Mouse (Mus musculus): ENCODE measurements around the gene Ddx20. TPM values are rescaled to one million over a fixed set of nuclear protein-coding genes. Genes with fewer than 3 reads are reported as not detected.

The Ddx20 gene
- polyA plus RNA-seq, 1 experiment from 2014 or later: 40.3 TPM

DNA sequence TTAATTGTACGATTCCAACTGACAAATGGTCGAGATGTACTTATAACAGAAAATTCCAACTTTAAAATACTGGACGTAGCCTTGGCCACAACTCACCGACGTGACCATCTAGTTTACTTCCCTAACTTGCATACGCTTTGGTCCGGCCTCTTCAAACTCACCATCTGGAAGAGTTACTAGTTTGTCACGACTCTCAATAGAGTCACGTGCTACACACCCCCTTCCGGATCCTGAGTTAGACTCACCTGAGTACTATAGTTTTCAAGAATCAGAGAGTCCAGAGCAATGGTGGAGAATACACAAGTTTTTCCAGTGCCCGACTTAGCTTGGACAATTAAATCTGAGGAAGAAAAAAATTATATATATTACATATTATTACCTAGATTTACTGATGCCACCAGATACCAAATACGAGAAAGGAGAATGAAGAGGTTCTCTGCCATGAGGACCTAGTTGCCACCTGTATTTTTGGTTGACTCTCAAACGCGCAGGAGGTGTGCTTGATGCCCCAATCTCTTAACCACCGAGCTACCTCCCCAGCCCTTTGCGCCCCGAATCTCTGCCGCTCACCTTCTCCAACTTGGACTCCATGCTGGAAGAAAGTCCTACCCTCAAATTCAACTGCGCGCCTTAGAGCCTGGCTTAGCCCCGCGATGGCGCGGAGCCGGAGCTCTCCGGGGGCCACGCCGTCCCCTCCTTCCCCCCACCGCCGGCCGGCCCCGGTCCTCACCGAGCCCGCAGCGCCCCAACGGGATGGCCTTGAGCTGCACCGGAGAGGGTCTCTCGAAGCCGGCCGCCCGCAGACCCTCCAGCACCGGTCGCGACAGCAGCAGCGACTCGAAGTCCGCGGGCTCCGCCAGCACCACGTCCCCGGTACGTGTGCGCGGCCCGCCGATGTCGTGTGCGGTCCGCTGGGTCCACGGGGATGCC, 715 bp downstream of the Ddx20 start:
- Histone ChIP-seq H3K9me3 (ENCODE audit: control insufficient read depth, low read length) (no peaks in the 10 kb centered on the region), H3K4me2 (replicated peaks; ENCODE audit: low read depth, low read length) (peak overlapping the region; percentile 65), H3K36me3 (ENCODE audit: control insufficient read depth, insufficient read depth, low read length) (peaks cover 24% of the 10 kb centered on the region), H3K27ac (ENCODE audit: low read depth, low read length) (peak overlapping the region; percentile 25), H3K9ac (ENCODE audit: low read depth, low read length) (peak overlapping the region; percentile 90), H3K4me1 (ENCODE audit: control insufficient read depth, insufficient read depth, low read length) (peaks cover 9% of the 10 kb centered on the region; the same call in 1 of the 2 replicates), H3K4me3 (ENCODE audit: low read length) (peak overlapping the region; percentile 71), H3K27me3 (ENCODE audit: control insufficient read depth, insufficient read depth, low read length) (no peaks in the 10 kb centered on the region)
- peak; percentile 78; the same call in 1 of the 2 replicates for ATAC-seq (ENCODE audit: low FRiP score, low TSS enrichment)
- 7% methylated on average over 59 of the region's 60 CpGs for WGBS

DNA sequence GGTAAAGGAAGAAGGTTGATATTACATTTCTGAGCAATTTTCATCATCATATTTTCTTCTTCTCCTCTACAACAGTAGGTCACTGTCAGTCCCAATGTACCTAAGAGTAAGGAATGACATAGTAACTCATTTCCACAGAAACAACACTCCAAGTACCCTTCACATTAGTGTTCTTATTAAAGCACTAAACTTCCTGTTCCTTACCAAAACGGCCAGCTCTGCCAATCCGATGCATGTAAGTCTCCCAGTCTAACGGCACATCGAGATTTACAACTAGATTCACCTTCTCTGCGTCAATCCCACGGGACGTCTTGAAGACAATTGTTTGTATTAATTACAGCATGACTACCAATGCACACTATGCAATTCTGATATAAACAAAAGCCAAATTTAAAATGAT, 7.0 kb downstream of the Ddx20 start:
- peaks cover 69% of the 10 kb centered on the region for H3K36me3 ChIP-seq (ENCODE audit: control insufficient read depth, insufficient read depth, low read length)
- H3K4me2 ChIP-seq (replicated peaks; ENCODE audit: low read depth, low read length): no peak overlapping the region
- WGBS: 91% methylated on average over 7 of the region's 7 CpGs
- no peak overlapping the region for H3K9ac ChIP-seq (ENCODE audit: low read depth, low read length)
- no peaks in the 10 kb centered on the region for H3K9me3 ChIP-seq (ENCODE audit: control insufficient read depth, low read length)
- no peaks in the 10 kb centered on the region for H3K27me3 ChIP-seq (ENCODE audit: control insufficient read depth, insufficient read depth, low read length)
- H3K4me3 ChIP-seq (ENCODE audit: low read length): no peak overlapping the region
- no peak overlapping the region for H3K27ac ChIP-seq (ENCODE audit: low read depth, low read length)
- no peak for ATAC-seq (ENCODE audit: low FRiP score, low TSS enrichment)
- H3K4me1 ChIP-seq (ENCODE audit: control insufficient read depth, insufficient read depth, low read length): no peaks in the 10 kb centered on the region

DNA sequence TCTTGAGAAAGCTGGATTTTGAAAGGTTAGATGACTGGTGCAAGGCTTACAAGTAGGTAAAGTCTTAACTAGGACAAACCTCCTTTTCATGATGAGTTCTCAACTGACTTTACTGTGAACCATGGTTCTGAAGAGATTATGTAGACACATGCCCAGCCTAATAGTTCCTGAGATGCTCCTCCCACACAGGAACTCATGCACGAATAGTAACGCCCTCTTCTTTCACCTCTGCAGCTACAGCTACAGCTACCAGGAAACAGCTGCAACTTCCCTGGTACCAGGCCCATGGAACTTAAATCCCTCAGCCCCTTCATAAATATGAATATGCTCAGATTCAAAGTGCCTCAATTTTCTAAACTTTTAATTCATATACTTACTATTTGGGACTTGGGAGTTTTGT, 11.4 kb downstream of the Ddx20 start:
- H3K9ac ChIP-seq (ENCODE audit: low read depth, low read length): no peak overlapping the region
- no peaks in the 10 kb centered on the region for H3K4me1 ChIP-seq (ENCODE audit: control insufficient read depth, insufficient read depth, low read length)
- no peak for ATAC-seq (ENCODE audit: low FRiP score, low TSS enrichment)
- H3K4me2 ChIP-seq (replicated peaks; ENCODE audit: low read depth, low read length): no peak overlapping the region
- H3K9me3 ChIP-seq (ENCODE audit: control insufficient read depth, low read length): no peaks in the 10 kb centered on the region
- no peaks in the 10 kb centered on the region for H3K27me3 ChIP-seq (ENCODE audit: control insufficient read depth, insufficient read depth, low read length)
- 45% methylated on average over 2 of the region's 2 CpGs for WGBS
- H3K36me3 ChIP-seq (ENCODE audit: control insufficient read depth, insufficient read depth, low read length): peaks cover 41% of the 10 kb centered on the region
- H3K27ac ChIP-seq (ENCODE audit: low read depth, low read length): no peak overlapping the region
- H3K4me3 ChIP-seq (ENCODE audit: low read length): no peak overlapping the region

DNA sequence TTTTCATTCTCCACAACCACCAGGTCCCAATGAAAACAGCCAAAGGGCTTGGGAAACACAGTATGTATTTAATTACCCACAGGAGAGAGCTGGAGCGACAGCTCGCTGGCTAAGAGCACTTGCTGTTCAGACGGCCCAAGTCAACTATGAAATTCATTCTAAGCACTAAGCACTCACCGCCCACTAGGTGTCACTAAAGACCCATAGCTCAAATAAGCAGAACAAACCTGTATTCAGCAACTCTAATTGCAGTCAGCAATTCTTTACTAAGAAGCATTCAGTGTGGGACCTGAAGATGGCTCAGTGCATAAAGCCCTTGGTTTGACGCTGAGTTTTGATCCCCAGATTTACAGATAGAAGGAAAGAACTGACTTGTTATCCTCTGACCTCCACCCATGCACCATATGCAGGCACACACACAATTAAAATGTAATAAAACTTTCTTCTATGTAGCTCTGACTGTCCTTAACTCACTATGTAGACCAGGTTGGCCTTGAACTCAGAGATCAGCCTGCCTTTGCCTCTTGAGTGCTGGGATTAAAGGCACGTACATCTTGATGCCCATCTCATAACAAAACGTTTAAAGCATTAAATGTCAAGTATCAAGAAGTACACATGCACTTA, 12.7 kb downstream of the Ddx20 start:
- peaks cover 30% of the 10 kb centered on the region for H3K36me3 ChIP-seq (ENCODE audit: control insufficient read depth, insufficient read depth, low read length)
- H3K27me3 ChIP-seq (ENCODE audit: control insufficient read depth, insufficient read depth, low read length): no peaks in the 10 kb centered on the region
- H3K4me1 ChIP-seq (ENCODE audit: control insufficient read depth, insufficient read depth, low read length): no peaks in the 10 kb centered on the region
- H3K4me2 ChIP-seq (replicated peaks; ENCODE audit: low read depth, low read length): no peak overlapping the region
- H3K4me3 ChIP-seq (ENCODE audit: low read length): no peak overlapping the region
- no peak overlapping the region for H3K9ac ChIP-seq (ENCODE audit: low read depth, low read length)
- 24% methylated on average over 7 of the region's 7 CpGs for WGBS
- ATAC-seq (ENCODE audit: low FRiP score, low TSS enrichment): peak; percentile 78; the same call in 1 of the 2 replicates
- H3K9me3 ChIP-seq (ENCODE audit: control insufficient read depth, low read length): no peaks in the 10 kb centered on the region
- H3K27ac ChIP-seq (ENCODE audit: low read depth, low read length): no peak overlapping the region

DNA sequence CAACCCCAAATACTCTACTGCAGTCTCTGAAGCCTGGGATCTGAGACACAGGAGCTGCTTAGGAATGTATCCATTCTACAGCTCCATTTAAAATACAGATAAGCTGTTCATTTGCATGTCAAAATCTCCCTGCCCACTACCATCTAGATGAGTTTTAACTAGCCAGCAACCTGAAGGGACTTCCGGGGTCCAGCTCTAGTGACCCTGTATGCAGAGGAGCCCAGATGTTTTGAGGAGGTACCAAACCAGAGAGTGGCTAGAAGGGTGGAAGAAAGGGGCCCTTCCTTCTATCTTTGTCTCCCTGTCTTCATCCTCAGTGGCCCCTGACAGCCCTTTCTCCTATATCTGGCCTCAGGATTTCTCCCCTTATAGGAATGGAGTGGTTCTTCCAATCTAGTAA, 16.6 kb downstream of the Ddx20 start:
- Histone ChIP-seq H3K27ac (ENCODE audit: low read depth, low read length) (no peak overlapping the region), H3K27me3 (ENCODE audit: control insufficient read depth, insufficient read depth, low read length) (no peaks in the 10 kb centered on the region), H3K4me1 (ENCODE audit: control insufficient read depth, insufficient read depth, low read length) (no peaks in the 10 kb centered on the region), H3K36me3 (ENCODE audit: control insufficient read depth, insufficient read depth, low read length) (no peaks in the 10 kb centered on the region), H3K4me3 (ENCODE audit: low read length) (no peak overlapping the region), H3K9ac (ENCODE audit: low read depth, low read length) (no peak overlapping the region), H3K4me2 (replicated peaks; ENCODE audit: low read depth, low read length) (no peak overlapping the region), H3K9me3 (ENCODE audit: control insufficient read depth, low read length) (no peaks in the 10 kb centered on the region)
- ATAC-seq (ENCODE audit: low FRiP score, low TSS enrichment): no peak
- 69% methylated on average over 1 of the region's 1 CpGs for WGBS

DNA sequence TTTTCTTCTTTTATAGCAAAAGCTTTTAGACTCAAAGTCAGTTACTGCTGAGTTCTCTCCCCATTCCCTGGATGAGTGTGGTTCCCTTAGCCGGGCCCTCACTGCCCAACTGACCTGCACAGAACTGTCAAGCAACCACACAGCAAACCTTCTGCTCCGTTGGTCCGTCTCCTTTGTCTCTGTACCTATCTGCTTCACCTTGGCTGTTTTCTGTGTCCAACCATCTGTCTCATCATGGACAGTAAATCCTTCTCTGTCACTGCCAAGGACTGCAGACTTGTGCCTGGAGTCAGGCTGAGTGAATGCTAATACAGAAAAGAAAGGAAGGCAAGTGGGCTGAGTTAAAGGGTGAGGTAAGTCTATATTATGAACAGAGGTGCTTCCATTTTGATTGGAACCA, 17.6 kb downstream of the Ddx20 start:
- Histone ChIP-seq H3K4me3 (ENCODE audit: low read length) (no peak overlapping the region), H3K27ac (ENCODE audit: low read depth, low read length) (no peak overlapping the region), H3K27me3 (ENCODE audit: control insufficient read depth, insufficient read depth, low read length) (no peaks in the 10 kb centered on the region), H3K36me3 (ENCODE audit: control insufficient read depth, insufficient read depth, low read length) (no peaks in the 10 kb centered on the region), H3K4me2 (replicated peaks; ENCODE audit: low read depth, low read length) (no peak overlapping the region), H3K9ac (ENCODE audit: low read depth, low read length) (no peak overlapping the region), H3K4me1 (ENCODE audit: control insufficient read depth, insufficient read depth, low read length) (no peaks in the 10 kb centered on the region), H3K9me3 (ENCODE audit: control insufficient read depth, low read length) (no peaks in the 10 kb centered on the region)
- ATAC-seq (ENCODE audit: low FRiP score, low TSS enrichment): no peak
- 84% methylated on average over 3 of the region's 3 CpGs for WGBS

DNA sequence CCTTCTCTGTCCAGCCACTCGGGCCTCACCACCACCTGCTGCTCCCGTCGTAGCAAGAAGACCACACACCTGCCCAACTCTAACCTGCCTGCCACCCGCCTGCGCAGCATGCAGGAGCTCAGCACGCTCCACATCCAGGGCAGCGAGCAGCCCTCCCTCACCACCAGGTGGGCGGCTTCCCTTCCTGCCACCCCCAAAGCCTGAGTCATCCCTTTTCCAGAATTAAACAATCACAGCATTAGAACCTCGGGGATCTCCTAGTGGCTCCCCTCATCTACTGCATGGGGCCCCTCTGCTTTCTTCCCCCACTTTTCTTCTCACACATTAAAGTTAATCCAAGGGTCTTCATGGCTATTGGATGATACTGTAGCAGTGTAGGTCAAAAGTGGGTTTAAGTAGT, 19.2 kb downstream of the Ddx20 start:
- 50% methylated on average over 9 of the region's 9 CpGs for WGBS
- H3K4me3 ChIP-seq (ENCODE audit: low read length): no peak overlapping the region
- no peaks in the 10 kb centered on the region for H3K36me3 ChIP-seq (ENCODE audit: control insufficient read depth, insufficient read depth, low read length)
- H3K4me2 ChIP-seq (replicated peaks; ENCODE audit: low read depth, low read length): no peak overlapping the region
- no peaks in the 10 kb centered on the region for H3K9me3 ChIP-seq (ENCODE audit: control insufficient read depth, low read length)
- no peak for ATAC-seq (ENCODE audit: low FRiP score, low TSS enrichment)
- no peak overlapping the region for H3K9ac ChIP-seq (ENCODE audit: low read depth, low read length)
- H3K27ac ChIP-seq (ENCODE audit: low read depth, low read length): no peak overlapping the region
- no peaks in the 10 kb centered on the region for H3K4me1 ChIP-seq (ENCODE audit: control insufficient read depth, insufficient read depth, low read length)
- no peaks in the 10 kb centered on the region for H3K27me3 ChIP-seq (ENCODE audit: control insufficient read depth, insufficient read depth, low read length)

DNA sequence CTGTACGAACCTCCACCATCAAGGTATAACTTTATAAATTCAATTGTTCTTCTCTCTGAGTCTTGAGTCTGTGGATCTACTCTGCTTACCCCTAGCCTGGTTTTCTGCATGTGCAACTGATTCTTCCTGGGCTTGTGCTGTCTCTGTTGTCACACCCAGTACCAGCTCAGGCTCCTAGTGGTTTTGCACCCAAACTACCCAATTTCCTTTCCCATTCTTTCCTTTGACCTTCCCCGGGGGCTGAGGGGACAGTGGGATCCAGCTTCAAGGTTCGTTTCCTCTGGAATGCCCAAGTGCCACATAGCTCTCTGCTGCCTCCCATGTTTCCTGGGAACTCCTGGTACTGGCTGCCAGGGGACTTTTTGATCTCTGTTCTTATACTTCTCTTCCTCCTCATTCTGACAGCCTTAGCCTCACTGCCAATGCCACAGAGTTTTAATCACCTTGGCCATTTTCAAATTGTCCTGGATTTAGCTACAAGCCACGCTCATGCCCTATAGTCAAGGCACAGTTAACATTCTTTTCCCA, 20.3 kb downstream of the Ddx20 start:
- Histone ChIP-seq H3K36me3 (ENCODE audit: control insufficient read depth, insufficient read depth, low read length) (no peaks in the 10 kb centered on the region), H3K9ac (ENCODE audit: low read depth, low read length) (no peak overlapping the region), H3K9me3 (ENCODE audit: control insufficient read depth, low read length) (no peaks in the 10 kb centered on the region), H3K27me3 (ENCODE audit: control insufficient read depth, insufficient read depth, low read length) (no peaks in the 10 kb centered on the region), H3K27ac (ENCODE audit: low read depth, low read length) (no peak overlapping the region), H3K4me2 (replicated peaks; ENCODE audit: low read depth, low read length) (no peak overlapping the region), H3K4me1 (ENCODE audit: control insufficient read depth, insufficient read depth, low read length) (no peaks in the 10 kb centered on the region), H3K4me3 (ENCODE audit: low read length) (no peak overlapping the region)
- ATAC-seq (ENCODE audit: low FRiP score, low TSS enrichment): no peak
- WGBS: 50% methylated on average over 4 of the region's 4 CpGs

Measured in kidney, embryonic 14.5 days (tissue).